Mouse (Mus musculus): ENCODE measurements around the gene Dusp9.

- no peak for TF ChIP-seq CTCF (IDR thresholded peaks at IDR 0.05; ENCODE audit: low read depth)
- no peak for TF ChIP-seq EP300 (IDR thresholded peaks at IDR 0.05; ENCODE audit: low read depth)
Measured at GRCm38 (mm10) chrX:73645121-73645520, 5.9 kb downstream of the Dusp9 start.
